Mouse (Mus musculus) common myeloid progenitor, adult 5-6 weeks (primary cell): ENCODE measurements around the gene Rps5. TPM values are rescaled to one million over a fixed set of nuclear protein-coding genes. Genes with fewer than 3 reads are reported as not detected.
"Not testable (repeated sequence)": the region's sequence is repeated elsewhere in the genome, so short reads cannot be mapped to it uniquely, and the experiment has no call there.

ENCODE experiments used
- ATAC-seq: replicated peaks from 2 replicates; pipeline ENCODE4 v1.8.0; 2016; ENCODE audit warnings: low read depth, mild to moderate bottlenecking, moderate TSS enrichment, inconsistent platforms; ENCODE audit not compliant: poor library complexity, severe bottlenecking
- total RNA-seq: library from RNA; stranded (forward); fragments of 200-1000, 187-1606 nt; gene quantifications from 2 replicates; pipeline ENCODE4 v1.2.3, GENCODE M21; 2017

Rps5 gene
- total RNA-seq, 1 experiment from 2014 or later: 1,289 TPM

DNA sequence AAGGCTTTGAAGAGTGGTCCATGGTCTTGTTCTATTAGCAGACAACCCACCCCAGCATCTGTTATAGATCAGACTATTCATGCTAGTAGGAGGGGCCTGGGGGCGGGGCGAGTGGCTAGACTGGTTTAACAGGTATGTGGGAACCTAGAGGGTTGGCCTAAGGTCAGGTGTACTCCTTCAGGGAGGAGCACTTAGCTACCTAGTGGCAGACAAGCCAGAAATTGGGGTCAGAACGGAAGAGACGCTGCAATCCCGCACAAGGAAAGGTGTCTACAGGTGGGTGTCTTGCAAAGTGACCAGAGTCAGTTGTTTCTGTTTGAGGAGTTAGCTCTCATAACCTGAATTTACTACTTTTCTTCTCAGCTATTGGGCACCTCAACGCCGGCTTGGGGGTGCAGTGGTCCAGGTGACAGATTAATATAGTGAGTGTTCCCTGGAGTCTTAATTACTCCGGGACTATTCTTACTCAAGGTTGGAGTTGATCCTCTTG is 5.1 kb downstream of the Rps5 start, which contains the start of gene Rnf225:
TSS of gene Rnf225 (plus strand) at position 226 of the 490 bp plus-strand sequence.
- no peak for ATAC-seq

DNA sequence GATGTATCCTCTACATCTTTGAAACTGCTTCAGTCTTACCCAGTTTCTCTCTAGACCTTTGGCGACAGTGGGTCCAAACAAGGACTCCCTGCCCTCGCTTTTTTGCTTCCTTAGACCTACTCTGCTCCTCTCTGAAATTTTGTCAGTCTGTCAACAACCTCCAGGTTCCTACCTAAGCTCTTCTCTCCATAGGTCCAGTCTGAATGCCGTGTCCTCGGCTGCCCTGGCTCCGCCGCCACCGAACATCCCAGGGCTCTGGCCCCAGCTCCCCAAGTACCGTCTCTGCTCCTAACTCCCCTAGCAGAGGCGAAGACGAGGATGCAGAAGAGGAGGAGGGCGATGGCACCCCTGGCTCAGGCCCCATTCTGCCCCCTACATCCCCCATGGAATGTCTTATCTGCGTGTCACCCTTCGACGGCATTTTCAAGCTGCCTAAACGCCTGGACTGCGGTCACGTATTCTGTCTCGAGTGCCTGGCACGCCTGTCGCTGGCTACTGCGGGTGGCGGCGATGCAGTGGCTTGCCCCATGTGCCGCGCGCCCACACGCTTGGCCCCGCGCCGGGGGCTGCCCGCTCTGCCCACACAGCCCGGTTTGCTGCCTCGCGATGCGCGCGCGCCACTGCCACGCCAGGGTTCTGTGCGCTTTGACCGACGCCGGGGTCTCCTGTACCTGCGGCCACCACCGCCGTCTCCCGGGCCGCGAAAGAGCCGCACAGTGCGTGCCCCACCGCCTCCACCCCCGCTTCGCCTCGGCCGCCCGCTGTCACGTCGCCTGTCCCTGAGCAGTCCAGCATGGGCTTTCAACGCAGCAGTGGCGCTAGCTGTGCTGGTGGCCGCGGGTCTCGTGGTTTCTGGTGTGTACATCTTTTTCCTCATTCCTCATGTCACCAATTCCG is 5.9 kb downstream of the Rps5 start:
- ATAC-seq: peak; percentile 50

DNA sequence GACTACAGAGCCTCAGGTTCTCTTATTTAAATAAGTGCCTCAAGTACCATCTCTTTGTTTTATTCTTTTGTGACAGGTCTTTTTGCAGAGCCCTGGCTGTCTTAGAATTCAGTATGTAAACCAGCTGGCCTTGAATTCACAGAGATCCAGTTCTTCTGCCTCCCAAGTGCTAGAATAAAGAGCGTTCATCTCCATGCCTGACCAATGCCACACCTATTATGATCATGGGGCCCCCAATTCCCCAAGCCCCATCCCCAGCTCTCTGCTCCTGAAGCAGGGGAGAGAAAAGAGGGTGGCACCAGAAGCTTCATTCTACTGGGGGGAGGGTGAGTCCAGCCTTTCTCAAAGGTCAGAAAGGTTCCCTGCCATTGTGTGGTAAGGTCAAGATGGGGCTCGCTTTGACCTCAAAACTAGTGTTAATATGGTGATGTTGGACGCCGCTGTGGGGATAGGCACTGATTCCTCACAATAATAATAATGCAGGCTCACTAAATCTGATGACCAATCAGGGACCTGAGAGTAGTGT is 11.6 kb downstream of the Rps5 start:
- ATAC-seq: no peak

DNA sequence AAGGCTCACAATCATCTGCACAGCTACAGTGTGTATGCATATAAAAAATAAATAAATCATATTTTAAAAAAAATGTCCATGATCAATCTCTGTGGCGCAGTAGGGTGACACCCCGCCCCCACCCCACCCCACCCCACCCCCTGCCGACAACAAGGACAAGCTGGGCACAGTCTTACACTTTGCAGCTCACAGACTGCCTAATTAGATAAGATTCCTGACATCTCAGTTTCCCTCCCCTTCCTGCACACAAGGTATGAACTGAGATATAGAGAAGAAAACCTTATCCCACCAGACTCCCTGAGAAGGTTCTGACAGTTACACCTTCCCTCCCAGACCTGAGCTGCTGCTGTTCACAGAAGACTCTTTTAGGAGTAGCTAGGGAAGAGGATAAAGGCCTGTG is 12.7 kb downstream of the Rps5 start:
- no peak for ATAC-seq

DNA sequence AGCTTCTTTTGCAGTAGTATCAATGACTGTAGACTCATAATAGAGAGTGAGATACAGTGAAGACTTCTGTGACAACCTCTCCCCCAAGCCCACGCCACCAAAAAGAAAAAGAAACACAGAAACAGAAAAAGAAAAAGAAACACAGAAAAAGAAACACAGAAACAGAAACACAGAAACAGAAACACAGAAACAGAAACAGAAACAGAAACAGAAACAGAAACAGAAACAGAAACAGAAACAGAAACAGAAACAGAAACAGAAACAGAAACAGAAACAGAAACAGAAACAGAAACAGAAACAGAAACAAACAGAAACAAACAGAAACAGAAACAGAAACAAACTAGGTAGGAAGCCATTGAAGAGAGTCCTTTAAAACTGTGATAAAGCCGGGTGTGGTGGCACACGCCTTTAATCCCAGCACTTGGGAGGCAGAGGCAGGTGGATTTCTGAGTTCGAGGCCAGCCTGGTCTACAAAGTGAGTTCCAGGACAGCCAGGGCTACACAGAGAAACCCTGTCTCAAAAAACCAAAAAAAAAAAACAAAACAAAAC is 15.2 kb downstream of the Rps5 start:
- not testable (repeated sequence) for ATAC-seq

DNA sequence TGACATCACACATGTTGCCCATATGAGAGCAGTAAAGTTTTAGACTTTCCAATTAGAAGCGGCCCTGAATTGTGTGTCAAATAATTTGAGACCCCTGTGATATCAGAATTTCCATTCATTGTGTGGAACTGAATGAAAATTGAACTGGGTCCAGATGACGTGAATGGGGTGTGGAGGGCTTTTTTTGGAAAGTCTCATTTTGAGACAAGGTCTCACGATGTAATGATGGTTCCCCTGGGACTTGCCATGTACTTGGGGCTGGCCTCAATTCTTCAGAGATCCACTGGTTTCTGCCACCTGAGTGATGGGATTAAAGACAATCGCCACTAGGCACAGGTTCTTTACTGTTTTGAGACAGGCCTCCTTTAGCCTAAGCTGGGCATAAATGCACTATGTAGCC is 18.5 kb downstream of the Rps5 start:
- no peak for ATAC-seq

DNA sequence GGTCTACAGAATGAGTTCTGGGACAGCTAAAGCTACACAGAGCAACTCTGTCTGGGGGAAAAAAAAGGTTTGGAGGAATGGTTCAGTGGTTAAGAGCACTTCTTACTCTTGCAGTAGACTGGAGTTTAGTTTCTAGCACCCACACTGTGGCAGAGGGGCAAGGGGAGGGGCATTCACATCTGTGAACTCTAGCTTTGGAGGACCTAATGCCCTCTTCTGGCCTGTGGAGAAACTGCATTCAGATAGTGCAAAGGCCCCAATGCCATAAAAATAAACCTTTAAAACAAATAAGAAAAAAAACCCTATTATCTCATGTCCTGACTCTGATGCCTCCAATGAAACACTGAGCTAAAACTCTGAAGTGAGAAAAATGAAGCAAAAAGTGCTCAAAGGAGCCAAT is 21.4 kb downstream of the Rps5 start:
- ATAC-seq: peak; percentile 96

DNA sequence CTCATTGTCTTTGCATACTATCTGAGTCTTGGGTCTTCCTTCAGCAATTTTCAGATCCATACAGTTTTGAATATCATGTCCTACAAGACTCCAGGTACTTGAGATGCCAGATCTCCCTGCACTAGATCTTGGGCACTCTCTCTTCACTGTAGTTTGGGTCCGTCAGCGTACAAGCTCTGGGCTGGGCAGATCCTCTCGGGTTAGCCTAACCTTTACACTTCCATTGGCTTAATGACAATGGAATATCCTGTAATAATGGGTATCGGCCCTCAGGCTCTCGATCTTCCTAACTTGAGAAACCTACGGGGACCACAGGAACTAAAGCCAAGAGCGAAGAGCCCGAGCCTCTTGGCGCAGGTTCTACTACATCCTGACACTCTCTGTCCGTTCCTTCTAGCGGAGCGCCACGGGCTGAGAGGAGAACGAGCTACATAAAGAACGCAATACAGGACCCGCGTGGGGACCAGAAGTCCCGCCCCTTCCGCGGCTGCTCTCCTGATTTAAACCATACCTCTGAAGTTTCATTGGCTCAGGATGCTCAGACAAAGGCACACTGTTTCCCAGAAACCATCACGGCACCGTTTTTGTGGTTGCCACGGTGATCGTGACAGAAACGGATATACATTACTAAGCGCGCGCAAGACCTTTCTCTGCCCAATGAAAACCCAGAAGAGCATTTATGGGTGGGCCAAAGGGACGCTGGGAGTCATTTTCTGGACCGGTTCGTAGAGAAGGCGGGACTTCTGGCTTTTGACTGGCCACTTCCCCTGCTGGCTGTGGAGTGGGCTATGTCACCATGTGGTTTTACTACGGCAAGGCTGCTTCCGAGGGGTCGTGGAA is 27.2 kb downstream of the Rps5 start:
- ATAC-seq: peak; percentile 93

DNA sequence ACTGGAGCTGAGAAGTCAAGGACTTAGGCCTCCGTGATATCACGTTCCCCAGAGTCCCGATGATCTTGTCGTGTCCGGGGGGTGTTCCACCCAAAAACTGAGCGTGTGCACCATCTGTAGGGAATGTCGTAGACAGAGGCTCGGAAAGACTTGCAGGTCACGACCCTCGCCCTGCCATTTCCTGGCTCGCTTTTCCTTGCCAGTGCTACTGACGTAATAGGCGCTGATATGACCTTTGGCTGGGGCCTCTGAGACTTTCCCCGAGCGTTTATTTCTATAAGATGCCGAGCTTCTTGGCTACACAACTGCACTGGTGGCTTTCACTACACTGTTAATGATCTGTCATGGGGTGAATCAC is 27.8 kb downstream of the Rps5 start:
- ATAC-seq: peak; percentile 43

DNA sequence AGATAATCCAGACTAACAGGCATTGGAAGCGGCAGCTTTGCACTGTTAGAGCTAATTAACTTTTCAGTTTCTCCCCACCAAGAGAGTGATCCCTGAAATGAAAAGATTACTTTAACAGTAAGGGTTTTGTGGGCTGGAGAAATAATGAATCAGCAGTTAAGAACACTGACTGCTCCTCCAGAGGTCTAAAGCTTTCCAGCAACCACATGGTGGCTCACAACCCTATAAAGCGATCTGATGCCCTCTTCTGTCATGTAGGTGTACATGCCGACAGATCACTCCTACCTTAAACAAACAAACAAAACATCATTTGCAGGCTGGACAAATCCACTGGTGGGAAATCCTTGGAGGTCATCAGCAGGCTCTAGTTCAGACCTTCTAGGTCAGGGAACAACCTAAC is 32.8 kb downstream of the Rps5 start:
- ATAC-seq: peak; percentile 92

DNA sequence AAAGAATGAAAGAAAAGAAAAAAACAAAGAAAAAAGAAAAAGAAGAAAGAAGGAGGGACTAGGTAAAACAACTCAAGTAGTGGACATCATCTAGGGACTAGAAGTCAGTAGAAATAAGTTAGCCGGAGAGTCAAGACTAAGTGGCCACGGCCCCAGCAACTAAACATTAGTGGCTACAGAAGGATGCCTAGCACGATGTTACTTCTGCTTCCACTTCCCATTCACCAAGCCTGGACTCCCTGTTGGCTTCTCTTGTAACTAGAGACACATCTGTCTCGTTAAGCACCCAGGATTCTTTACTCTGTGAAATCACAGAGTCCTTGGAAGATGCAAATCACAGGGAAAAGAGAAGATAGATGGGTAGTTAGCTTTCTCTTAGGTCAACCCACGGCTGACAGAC is 35.4 kb downstream of the Rps5 start:
- ATAC-seq: no peak

DNA sequence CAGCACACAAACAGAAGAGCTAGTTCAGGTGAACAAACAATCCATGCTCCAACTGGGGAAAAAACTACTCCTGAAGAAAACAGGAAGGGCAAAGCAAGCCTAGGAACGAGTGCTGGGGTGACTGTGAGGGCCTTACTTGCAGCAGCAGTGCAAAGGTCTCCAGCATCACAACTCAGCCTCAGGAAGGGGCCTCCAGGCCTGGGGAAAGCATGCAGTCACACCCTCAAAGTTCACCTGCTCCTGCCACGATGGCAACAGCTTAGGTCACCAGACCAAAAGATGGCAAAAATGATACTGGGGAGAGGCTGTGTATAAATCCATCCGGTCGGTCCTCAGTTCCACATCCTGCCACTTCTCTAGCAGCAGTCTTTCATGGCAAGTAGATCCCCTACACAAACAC is 36.9 kb downstream of the Rps5 start:
- ATAC-seq: no peak

DNA sequence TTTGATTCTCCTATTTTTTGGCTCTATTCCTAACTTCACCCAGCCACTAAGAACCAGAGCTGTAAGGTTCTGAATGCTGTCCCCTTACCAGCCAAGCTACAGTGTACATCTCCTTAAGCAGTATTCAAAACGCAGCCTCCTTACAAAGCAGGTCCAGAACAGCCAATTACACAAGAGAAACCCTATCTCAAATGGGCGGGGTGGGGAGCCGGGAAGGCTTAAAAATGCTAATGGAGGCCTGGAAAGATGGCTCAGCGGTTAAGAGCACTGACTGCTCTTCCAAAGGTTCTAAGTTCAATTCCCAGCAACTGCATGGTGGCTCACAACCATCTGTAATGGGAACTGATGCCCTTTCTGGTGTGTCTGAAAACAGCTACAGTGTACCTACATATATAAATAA is 37.6 kb downstream of the Rps5 start:
- no peak for ATAC-seq

DNA sequence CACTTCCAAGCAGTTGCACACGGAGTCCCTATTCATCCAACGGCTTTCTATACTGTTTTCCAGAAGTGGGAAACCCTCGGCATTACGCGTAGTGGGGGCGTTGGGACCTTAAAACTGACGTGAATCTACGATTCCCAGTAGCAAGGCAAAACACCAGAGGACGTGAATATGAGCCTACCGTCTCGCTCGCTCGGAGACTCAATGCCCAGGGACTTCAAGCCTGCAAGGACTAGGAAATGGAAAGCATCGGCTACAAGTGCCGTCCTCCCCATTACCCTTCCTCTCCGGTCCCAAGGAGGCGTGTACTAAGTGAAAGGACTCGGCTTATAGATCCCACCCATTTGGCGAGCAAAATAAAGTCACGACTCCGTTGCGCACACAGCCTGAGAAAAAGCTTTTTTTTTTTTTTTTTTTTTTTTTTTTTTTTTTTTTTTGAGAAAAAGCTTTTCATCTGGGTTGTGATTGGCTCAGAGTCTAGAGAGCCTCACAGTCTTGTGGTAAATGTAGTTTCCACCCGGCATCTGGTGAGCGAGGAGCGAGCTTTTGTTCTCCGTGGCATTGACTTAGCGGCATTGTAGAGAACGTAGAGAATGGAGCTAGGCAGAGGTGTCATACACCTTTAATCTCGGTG is 39.5 kb downstream of the Rps5 start:
- peak; percentile 70 for ATAC-seq

DNA sequence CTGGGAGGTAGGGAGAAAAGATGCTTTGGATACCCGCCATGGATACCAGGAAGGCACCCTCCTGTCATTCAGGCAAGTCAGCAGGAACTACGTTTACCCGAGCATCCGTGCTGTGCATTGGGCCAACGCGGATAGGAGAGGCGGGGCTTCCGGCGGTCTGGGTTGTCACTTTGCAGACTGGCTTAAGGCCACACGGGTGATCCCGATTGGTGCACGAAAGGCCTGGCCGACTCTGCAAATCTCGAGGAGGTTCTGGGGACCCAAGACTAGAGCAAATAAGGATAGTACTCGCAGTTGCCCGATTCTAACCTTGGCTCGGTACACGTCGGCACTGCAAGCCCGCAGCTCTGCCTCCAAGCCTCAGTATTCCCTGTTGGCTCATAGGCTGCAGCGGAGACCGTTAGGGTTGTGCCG is 43.6 kb downstream of the Rps5 start, which contains the start of gene Zfp324:
TSS of gene Zfp324 (plus strand) at position 161 of the 414 bp plus-strand sequence.
- peak; percentile 85 for ATAC-seq

DNA sequence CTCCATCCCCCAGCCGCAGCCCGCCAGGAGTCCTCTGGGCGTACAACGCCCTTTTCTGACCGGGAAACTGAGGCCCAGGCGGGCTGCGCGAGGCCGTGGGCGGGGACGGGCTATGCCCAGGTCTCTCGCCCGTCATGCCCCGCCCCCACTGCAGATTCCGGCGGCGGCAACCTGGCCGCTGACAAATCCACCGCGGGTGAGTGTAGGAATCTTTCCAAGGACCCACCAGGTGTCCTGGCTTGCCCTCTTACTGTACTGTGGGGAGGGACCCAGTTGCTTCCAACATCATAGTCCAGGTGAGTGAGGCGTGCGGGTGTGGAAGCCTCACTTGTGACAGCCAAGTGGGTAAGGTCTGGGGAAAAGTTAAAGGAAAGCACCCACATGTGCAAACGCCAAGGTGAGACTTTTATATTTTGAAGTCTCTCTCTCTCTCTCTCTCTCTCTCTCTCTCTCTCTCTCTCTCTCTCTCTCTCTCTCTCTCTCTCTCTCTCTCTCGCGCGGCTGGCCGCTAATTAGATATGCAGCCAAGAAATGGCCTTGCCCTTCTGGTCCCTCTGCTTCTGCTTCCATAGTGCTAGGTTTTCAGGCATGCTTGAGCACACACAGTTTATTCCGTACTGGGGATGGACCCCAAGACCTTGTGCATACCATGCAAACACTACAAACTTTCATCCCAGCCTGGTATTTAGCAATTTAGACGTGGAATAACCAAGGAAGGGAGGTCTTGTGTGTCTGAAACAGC is 44.2 kb downstream of the Rps5 start:
- ATAC-seq: peak; percentile 34

DNA sequence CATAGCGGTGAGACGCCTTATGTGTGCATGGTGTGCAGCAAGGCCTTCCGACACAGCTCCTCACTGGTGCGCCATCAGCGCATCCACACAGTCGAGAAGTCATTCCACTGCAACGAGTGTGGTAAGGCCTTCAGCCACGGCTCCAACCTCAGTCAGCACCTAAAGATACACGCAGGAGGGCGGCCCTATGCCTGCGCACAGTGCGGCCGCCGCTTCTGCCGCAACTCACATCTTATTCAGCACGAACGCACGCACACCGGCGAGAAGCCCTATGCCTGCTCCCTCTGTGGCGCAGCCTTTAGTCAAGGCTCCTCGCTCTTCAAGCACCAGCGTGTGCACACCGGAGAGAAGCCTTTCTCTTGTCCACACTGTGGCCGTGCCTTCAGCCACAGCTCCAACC is 48.8 kb downstream of the Rps5 start:
- no peak for ATAC-seq
